Mouse (Mus musculus): ENCODE results near the gene Bud23. TPM values are rescaled to one million over a fixed set of nuclear protein-coding genes. Genes with fewer than 3 reads are reported as not detected.
A peak's percentile ranks its signal among the peaks of the same experiment; 100 is the strongest.
"Not testable (repeated sequence)": the region's sequence is repeated elsewhere in the genome, so short reads cannot be mapped to it uniquely, and the experiment has no call there.

The Bud23 gene
- polyA plus RNA-seq, 1 experiment from 2014 or later = 156 TPM

DNA sequence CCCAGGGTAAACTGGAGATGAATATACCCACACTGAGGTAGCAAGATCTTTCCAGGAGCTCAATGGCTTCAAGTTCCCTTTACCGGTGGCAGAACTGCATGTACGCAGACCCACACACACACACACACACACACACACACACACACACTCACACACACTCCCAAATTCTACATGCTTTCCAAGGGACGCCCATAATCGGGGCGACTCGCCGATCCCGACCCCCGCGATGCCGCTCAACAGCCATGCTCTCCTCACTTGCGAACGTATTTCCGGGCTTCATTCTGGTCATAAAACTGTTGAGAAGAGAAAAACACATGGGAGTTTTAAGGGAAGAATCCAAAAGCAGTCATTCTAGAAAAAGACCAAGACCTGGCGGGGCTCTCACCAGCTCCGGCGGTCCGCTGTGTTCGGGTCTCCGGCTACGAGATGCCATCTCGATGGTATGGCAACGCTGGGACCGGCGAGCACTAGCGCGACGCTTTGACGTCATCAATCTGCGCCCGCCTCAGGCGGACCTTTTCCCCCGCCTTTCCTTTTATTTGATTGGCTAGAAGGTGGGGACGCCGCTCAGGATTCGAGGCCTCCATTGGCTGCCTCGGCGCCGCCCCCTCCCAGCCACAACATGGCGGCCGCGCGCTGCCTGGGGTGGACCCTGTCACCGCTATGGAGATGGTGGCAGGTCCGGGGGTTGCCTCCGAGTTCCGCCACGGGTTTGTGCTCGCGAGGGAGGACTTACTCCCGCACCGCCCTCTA lies 954 bp downstream of the Bud23 start, which contains the start of gene Dnajc30:
Gene Dnajc30, plus strand, starts transcription at position 574 of the 753 bp plus-strand sequence.
- ATAC-seq (ENCODE audit: insufficient number of reproducible peaks, low FRiP score, low TSS enrichment, low read depth) = peak; percentile 90
- no peaks in the 10 kb centered on the region; the same call in 1 of the 2 replicates for H3K9me3 ChIP-seq (ENCODE audit: control insufficient read depth, low read length)

DNA sequence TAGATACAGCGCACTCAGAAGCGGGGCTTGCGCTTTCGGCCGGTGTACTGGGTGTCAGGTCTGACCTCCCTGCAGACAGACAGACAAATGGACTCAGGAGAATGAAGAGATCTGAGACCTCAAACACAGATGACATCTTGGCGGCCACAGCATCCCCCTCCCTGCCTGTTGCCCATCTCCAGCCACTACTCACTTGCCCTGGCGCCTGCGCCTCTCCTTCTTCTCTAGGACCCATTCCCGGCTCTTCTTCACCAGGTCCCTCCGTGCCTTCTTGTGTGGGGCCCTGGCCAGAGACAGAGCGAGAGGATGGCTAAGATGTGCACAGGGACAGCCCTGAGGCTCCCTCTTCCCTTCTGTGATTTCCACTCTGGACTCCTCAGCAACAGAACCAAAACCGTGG lies 11.4 kb downstream of the Bud23 start:
- peaks cover 6% of the 10 kb centered on the region; the same call in 1 of the 2 replicates for H3K36me3 ChIP-seq (ENCODE audit: control insufficient read depth, insufficient read depth, low read length)
- DNase-seq (ENCODE audit: low spot score) = no peak

More for the DNA sequence above, 954 bp downstream of the Bud23 start, which contains the start of gene Dnajc30:
- Histone ChIP-seq H3K27ac (replicated peaks; ENCODE audit: low read depth, low read length) (0 out of 2 replicates have a peak within 1 kb of the TSS, but pooled peaks have one; percentile 36), H3K9ac (ENCODE audit: low read length) (peak within 1 kb of the TSS; percentile 85), H3K36me3 (ENCODE audit: control insufficient read depth, insufficient read depth, low read length) (peaks cover 16% of the 10 kb centered on the region), H3K27me3 (ENCODE audit: control insufficient read depth, insufficient read depth, low read length) (no peaks in the 10 kb centered on the region), H3K4me2 (ENCODE audit: low read depth, severe bottlenecking) (peak within 1 kb of the TSS; percentile 89), H3K4me3 (ENCODE audit: low read depth, low read length) (peak within 1 kb of the TSS; percentile 97), H3K4me1 (ENCODE audit: control insufficient read depth, insufficient read depth, low read length) (no peaks in the 10 kb centered on the region; the same call in 1 of the 2 replicates)
- DNase-seq (ENCODE audit: low spot score) = peak; percentile 99
- under 1% methylated on average over 52 of the region's 52 CpGs for WGBS

DNA sequence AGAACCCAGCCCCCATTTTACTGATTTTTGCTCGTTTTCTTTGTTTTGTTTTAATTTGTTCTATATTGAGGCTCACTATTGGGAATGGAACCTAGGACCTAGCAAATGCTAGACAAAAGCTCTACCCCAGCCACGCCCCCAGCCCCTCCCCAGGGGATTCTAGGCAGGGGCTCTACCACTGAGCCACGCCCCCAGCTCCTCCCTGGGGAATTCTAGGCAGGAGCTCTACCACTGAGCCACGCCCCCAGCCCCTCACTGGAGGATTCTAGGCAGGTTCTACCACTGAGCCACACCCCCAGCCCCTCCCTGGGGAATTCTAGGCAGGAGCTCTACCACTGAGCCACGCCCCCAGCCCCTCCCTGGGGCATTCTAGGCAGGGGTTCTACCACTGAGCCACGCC lies 15.5 kb downstream of the Bud23 start:
- not testable (repeated sequence) for H3K36me3 ChIP-seq (ENCODE audit: control insufficient read depth, insufficient read depth, low read length); H3K4me3 ChIP-seq (ENCODE audit: low read depth, low read length); DNase-seq (ENCODE audit: low spot score); H3K9ac ChIP-seq (ENCODE audit: low read length); ATAC-seq (ENCODE audit: insufficient number of reproducible peaks, low FRiP score, low TSS enrichment, low read depth); H3K4me1 ChIP-seq (ENCODE audit: control insufficient read depth, insufficient read depth, low read length); H3K9me3 ChIP-seq (ENCODE audit: control insufficient read depth, low read length); H3K27me3 ChIP-seq (ENCODE audit: control insufficient read depth, insufficient read depth, low read length); H3K27ac ChIP-seq (replicated peaks; ENCODE audit: low read depth, low read length); H3K4me2 ChIP-seq (ENCODE audit: low read depth, severe bottlenecking)
- WGBS = 91% methylated on average over 6 of the region's 6 CpGs

More for the DNA sequence above, 11.4 kb downstream of the Bud23 start:
- H3K27ac ChIP-seq (replicated peaks; ENCODE audit: low read depth, low read length) = no peak overlapping the region
- ATAC-seq (ENCODE audit: insufficient number of reproducible peaks, low FRiP score, low TSS enrichment, low read depth) = no peak
- H3K4me2 ChIP-seq (ENCODE audit: low read depth, severe bottlenecking) = no peak overlapping the region
- H3K27me3 ChIP-seq (ENCODE audit: control insufficient read depth, insufficient read depth, low read length) = no peaks in the 10 kb centered on the region
- H3K4me3 ChIP-seq (ENCODE audit: low read depth, low read length) = no peak overlapping the region
- H3K9me3 ChIP-seq (ENCODE audit: control insufficient read depth, low read length) = no peaks in the 10 kb centered on the region
- 92% methylated on average over 12 of the region's 12 CpGs for WGBS
- no peaks in the 10 kb centered on the region for H3K4me1 ChIP-seq (ENCODE audit: control insufficient read depth, insufficient read depth, low read length)
- H3K9ac ChIP-seq (ENCODE audit: low read length) = no peak overlapping the region

- ATAC-seq (ENCODE audit: insufficient number of reproducible peaks, low FRiP score, low TSS enrichment, low read depth) = no peak
- no peaks in the 10 kb centered on the region for H3K4me1 ChIP-seq (ENCODE audit: control insufficient read depth, insufficient read depth, low read length)
- H3K27me3 ChIP-seq (ENCODE audit: control insufficient read depth, insufficient read depth, low read length) = no peaks in the 10 kb centered on the region
- no peak overlapping the region for H3K4me2 ChIP-seq (ENCODE audit: low read depth, severe bottlenecking)
- H3K27ac ChIP-seq (replicated peaks; ENCODE audit: low read depth, low read length) = no peak overlapping the region
- WGBS = 90% methylated on average over 5 of the region's 5 CpGs
- H3K4me3 ChIP-seq (ENCODE audit: low read depth, low read length) = no peak overlapping the region
- no peaks in the 10 kb centered on the region for H3K9me3 ChIP-seq (ENCODE audit: control insufficient read depth, low read length)
- no peak overlapping the region for H3K9ac ChIP-seq (ENCODE audit: low read length)
- H3K36me3 ChIP-seq (ENCODE audit: control insufficient read depth, insufficient read depth, low read length) = peaks cover 4% of the 10 kb centered on the region; the same call in 1 of the 2 replicates
- no peak for DNase-seq (ENCODE audit: low spot score)
Measured at GRCm38 (mm10) chr5:135048539-135048938, 16.2 kb downstream of the Bud23 start.

GRCm38 (mm10) chr5:135044575-135044974 lies 20.2 kb downstream of the Bud23 start:
- H3K9ac ChIP-seq (ENCODE audit: low read length) = no peak overlapping the region
- H3K4me1 ChIP-seq (ENCODE audit: control insufficient read depth, insufficient read depth, low read length) = no peaks in the 10 kb centered on the region
- H3K4me3 ChIP-seq (ENCODE audit: low read depth, low read length) = no peak overlapping the region
- no peak overlapping the region for H3K4me2 ChIP-seq (ENCODE audit: low read depth, severe bottlenecking)
- DNase-seq (ENCODE audit: low spot score) (no peak), ATAC-seq (ENCODE audit: insufficient number of reproducible peaks, low FRiP score, low TSS enrichment, low read depth) (no peak)
- peaks cover 4% of the 10 kb centered on the region; the same call in 1 of the 2 replicates for H3K36me3 ChIP-seq (ENCODE audit: control insufficient read depth, insufficient read depth, low read length)
- H3K27me3 ChIP-seq (ENCODE audit: control insufficient read depth, insufficient read depth, low read length) = no peaks in the 10 kb centered on the region
- no peaks in the 10 kb centered on the region for H3K9me3 ChIP-seq (ENCODE audit: control insufficient read depth, low read length)
- H3K27ac ChIP-seq (replicated peaks; ENCODE audit: low read depth, low read length) = no peak overlapping the region
- WGBS = 91% methylated on average over 3 of the region's 3 CpGs

DNA sequence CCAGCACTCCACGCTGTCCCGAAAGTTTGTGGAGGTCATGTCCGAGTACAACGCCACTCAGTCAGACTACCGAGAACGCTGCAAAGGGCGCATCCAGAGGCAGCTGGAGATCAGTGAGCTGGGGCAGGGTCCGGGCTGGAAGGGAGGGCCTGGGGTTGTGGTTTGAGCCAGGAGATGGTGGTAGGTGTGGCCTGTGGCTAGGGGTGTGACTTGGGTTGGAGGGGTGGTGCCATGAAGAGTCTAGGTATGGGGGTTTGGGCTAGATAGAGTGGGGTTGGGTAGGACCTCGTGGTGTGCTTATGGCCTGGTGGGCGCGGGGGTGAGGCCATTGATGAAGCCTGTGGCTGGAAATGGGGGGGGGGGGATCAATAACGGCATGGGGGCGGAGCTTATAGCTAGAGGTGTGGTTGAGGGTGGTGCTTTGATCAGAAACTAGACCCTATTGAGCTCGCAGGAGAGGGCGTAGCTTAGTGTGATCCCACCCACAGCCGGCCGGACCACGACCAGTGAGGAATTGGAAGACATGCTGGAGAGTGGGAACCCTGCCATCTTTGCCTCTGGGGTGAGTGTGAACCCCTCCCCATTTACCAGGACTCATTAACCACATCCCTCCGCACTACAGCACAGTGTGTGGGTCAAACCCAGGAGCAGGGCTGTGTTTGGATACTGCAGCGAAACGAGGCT lies 22.5 kb downstream of the Bud23 start:
- H3K4me3 ChIP-seq (ENCODE audit: low read depth, low read length) = no peak overlapping the region
- WGBS = 24% methylated on average over 21 of the region's 21 CpGs
- DNase-seq (ENCODE audit: low spot score) (no peak), ATAC-seq (ENCODE audit: insufficient number of reproducible peaks, low FRiP score, low TSS enrichment, low read depth) (peak; percentile 29; the same call in 1 of the 2 replicates)
- H3K27ac ChIP-seq (replicated peaks; ENCODE audit: low read depth, low read length) = no peak overlapping the region
- H3K4me2 ChIP-seq (ENCODE audit: low read depth, severe bottlenecking) = no peak overlapping the region
- H3K9ac ChIP-seq (ENCODE audit: low read length) = no peak overlapping the region
- no peaks in the 10 kb centered on the region for H3K4me1 ChIP-seq (ENCODE audit: control insufficient read depth, insufficient read depth, low read length)
- no peaks in the 10 kb centered on the region for H3K36me3 ChIP-seq (ENCODE audit: control insufficient read depth, insufficient read depth, low read length)
- no peaks in the 10 kb centered on the region for H3K9me3 ChIP-seq (ENCODE audit: control insufficient read depth, low read length)
- no peaks in the 10 kb centered on the region for H3K27me3 ChIP-seq (ENCODE audit: control insufficient read depth, insufficient read depth, low read length)

GRCm38 (mm10) chr5:135040777-135041176 lies 24.0 kb downstream of the Bud23 start:
- no peak overlapping the region for H3K4me3 ChIP-seq (ENCODE audit: low read depth, low read length)
- whole genome bisulfite sequencing = 68% methylated on average over 11 of the region's 11 CpGs
- no peaks in the 10 kb centered on the region for H3K4me1 ChIP-seq (ENCODE audit: control insufficient read depth, insufficient read depth, low read length)

GRCm38 (mm10) chr5:135040059-135040458 lies 24.7 kb downstream of the Bud23 start:
- Histone ChIP-seq H3K4me3 (ENCODE audit: low read depth, low read length) (no peak overlapping the region), H3K9me3 (ENCODE audit: control insufficient read depth, low read length) (no peaks in the 10 kb centered on the region), H3K27ac (replicated peaks; ENCODE audit: low read depth, low read length) (no peak overlapping the region), H3K4me1 (ENCODE audit: control insufficient read depth, insufficient read depth, low read length) (no peaks in the 10 kb centered on the region), H3K4me2 (ENCODE audit: low read depth, severe bottlenecking) (no peak overlapping the region), H3K27me3 (ENCODE audit: control insufficient read depth, insufficient read depth, low read length) (no peaks in the 10 kb centered on the region), H3K9ac (ENCODE audit: low read length) (no peak overlapping the region), H3K36me3 (ENCODE audit: control insufficient read depth, insufficient read depth, low read length) (no peaks in the 10 kb centered on the region)
- WGBS = 65% methylated on average over 6 of the region's 6 CpGs
- ATAC-seq (ENCODE audit: insufficient number of reproducible peaks, low FRiP score, low TSS enrichment, low read depth) (no peak), DNase-seq (ENCODE audit: low spot score) (no peak)

More at GRCm38 (mm10) chr5:135040777-135041176, 24.0 kb downstream of the Bud23 start:
- H3K9me3 ChIP-seq (ENCODE audit: control insufficient read depth, low read length) = no peaks in the 10 kb centered on the region
- H3K9ac ChIP-seq (ENCODE audit: low read length) = no peak overlapping the region
- H3K36me3 ChIP-seq (ENCODE audit: control insufficient read depth, insufficient read depth, low read length) = no peaks in the 10 kb centered on the region
- no peak for DNase-seq (ENCODE audit: low spot score)
- no peak overlapping the region for H3K27ac ChIP-seq (replicated peaks; ENCODE audit: low read depth, low read length)
- H3K4me2 ChIP-seq (ENCODE audit: low read depth, severe bottlenecking) = no peak overlapping the region
- no peak for ATAC-seq (ENCODE audit: insufficient number of reproducible peaks, low FRiP score, low TSS enrichment, low read depth)
- H3K27me3 ChIP-seq (ENCODE audit: control insufficient read depth, insufficient read depth, low read length) = no peaks in the 10 kb centered on the region
